Mouse (Mus musculus) intestine, embryonic 15.5 days (tissue): ENCODE results near the gene Rapgef1. TPM values are rescaled to one million over a fixed set of nuclear protein-coding genes. Genes with fewer than 3 reads are reported as not detected.

Experiments used
- ATAC-seq: fragments of 200-750 bp; cut with Nextera tagmentation; 2 replicates; pipeline ENCODE4 v1.8.0; 2017; ENCODE audit warnings: moderate TSS enrichment, moderate library complexity
- H3K27ac ChIP-seq: fragments of 300-500 bp; sonication (generic); 2 replicates; pipeline ENCODE4 v1.5.1; 2015; ENCODE audit warnings: mild to moderate bottlenecking, inconsistent platforms
- H3K27me3 ChIP-seq: fragments of 300-500 bp; sonication (generic); replicated peaks from 2 replicates; pipeline ENCODE4 v1.6.1; 2015; ENCODE audit warnings: inconsistent platforms
- H3K36me3 ChIP-seq: fragments of 300-500 bp; sonication (generic); 2 replicates; pipeline ENCODE4 v1.6.1; 2015; ENCODE audit warnings: inconsistent platforms
- H3K4me1 ChIP-seq: fragments of 300-500 bp; sonication (generic); replicated peaks from 2 replicates; pipeline ENCODE4 v1.6.1; 2015; ENCODE audit warnings: inconsistent platforms
- H3K4me2 ChIP-seq: fragments of 300-500 bp; sonication (generic); replicated peaks from 2 replicates; pipeline ENCODE4 v1.6.1; 2015; ENCODE audit warnings: mild to moderate bottlenecking, inconsistent platforms
- H3K4me3 ChIP-seq: fragments of 300-500 bp; sonication (generic); replicated peaks from 2 replicates; pipeline ENCODE4 v1.5.1; 2015; ENCODE audit warnings: inconsistent platforms
- H3K9ac ChIP-seq: fragments of 300-500 bp; sonication (generic); 2 replicates; pipeline ENCODE4 v1.6.1; 2015; ENCODE audit warnings: inconsistent platforms
- H3K9me3 ChIP-seq: fragments of 300-500 bp; sonication (generic); 2 replicates; pipeline ENCODE4 v1.6.1; 2016; ENCODE audit warnings: inconsistent platforms
- WGBS: fragments of 180-500 bp; shearing (Covaris S2); methylation state at CpG from one replicate; pipeline ENCODE4 v1.1.7; 2015; 5-methylcytosine and 5-hydroxymethylcytosine counted together
- polyA plus RNA-seq: library from polyadenylated mRNA; unstranded; fragments of >200 nt; fragmentation: Nextera tagmentation; extraction: Ambion mirVana; gene quantifications from 2 replicates; pipeline ENCODE4 v1.2.1, GENCODE M21; 2015

Rapgef1 gene
- polyA plus RNA-seq, 1 experiment from 2014 or later = 12.3 TPM

DNA sequence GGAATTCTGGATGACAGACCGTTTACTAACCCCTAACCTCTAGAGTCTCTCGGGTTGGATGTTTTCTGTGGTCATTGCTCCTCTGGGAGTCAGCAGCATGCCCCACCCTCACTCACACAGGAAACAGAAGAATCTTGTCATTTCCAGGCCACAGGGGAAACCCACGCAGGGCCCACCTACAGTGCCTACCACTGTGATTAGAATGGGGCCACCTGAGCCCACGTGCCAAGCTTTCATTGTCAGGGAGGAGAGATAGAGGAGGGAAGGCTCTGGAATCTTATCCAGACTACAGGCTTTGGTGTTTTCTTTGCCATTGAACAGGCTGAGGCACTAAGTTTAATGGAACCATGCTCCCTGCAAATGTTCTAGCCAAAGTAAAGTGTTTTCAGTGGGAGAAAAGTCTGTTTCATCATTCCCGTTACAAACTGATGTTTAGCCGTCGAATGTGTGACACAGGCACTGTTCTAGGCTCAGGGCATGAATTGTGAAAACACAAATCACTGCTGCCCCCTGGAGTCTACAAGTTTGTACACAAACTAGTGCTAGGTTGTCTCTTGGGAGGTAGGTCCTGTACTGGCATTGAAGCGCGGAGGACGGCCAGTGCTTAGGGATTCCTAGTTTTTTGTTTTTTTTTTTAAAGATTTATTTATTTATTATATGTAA is 30.4 kb downstream of the Rapgef1 start:
- Histone ChIP-seq H3K4me3 (no peak overlapping the region), H3K36me3 (0 out of 2 replicates have a peak, but pooled peaks cover 2% of the 10 kb centered on the region), H3K27ac (peak overlapping the region; percentile 58; the same call in 1 of the 2 replicates), H3K4me1 (0 out of 2 replicates have a peak, but pooled peaks cover 3% of the 10 kb centered on the region), H3K9me3 (no peaks in the 10 kb centered on the region), H3K27me3 (no peaks in the 10 kb centered on the region), H3K9ac (no peak overlapping the region), H3K4me2 (no peak overlapping the region)
- 68% methylated on average over 10 of the region's 10 CpGs for WGBS
- no peak for ATAC-seq

DNA sequence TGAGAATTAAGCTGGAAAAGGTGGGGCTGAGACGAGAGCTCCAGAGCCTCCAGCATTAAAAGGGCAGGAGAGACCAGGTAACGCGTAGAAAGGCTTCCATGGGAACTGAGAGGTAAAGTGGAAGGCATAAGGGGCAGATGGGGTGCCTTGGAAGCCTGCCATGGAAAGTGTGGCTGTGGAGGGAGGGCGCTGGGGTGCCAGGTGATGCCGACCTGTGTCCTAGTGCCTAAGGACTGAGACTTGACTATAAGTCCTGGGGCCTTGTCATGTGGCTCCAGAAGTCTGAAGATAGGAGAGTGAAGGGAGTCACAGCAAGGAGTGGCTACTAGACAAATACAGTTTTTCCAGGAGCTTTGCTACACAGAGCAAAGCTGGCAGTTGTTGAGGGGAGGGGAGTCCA is 32.4 kb downstream of the Rapgef1 start:
- Histone ChIP-seq H3K9ac (no peak overlapping the region), H3K4me2 (no peak overlapping the region), H3K4me3 (no peak overlapping the region), H3K27ac (no peak overlapping the region), H3K27me3 (no peaks in the 10 kb centered on the region), H3K36me3 (no peaks in the 10 kb centered on the region), H3K4me1 (0 out of 2 replicates have a peak, but pooled peaks cover 3% of the 10 kb centered on the region), H3K9me3 (no peaks in the 10 kb centered on the region)
- ATAC-seq = no peak
- WGBS = 85% methylated on average over 5 of the region's 5 CpGs

DNA sequence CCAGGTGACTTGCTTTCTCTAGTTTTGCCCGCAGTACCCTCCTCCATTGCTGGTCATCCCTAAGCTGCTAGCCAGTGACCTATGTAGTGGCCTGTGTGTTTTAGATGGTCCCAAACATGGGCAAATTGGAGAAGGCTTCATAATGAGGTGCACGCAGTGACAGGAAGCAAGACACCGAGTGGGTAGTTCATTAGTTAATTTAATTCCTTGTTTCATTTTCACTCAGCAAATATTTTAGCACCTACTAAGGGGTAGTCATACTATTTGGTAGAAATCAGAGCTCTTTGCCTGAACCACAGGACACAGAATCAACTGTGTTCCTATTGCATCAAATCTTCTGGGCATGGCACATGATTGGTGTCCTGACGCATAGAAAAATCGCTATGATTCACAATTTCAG is 35.9 kb downstream of the Rapgef1 start:
- Histone ChIP-seq H3K4me2 (no peak overlapping the region), H3K9ac (no peak overlapping the region), H3K9me3 (no peaks in the 10 kb centered on the region), H3K36me3 (no peaks in the 10 kb centered on the region), H3K27me3 (no peaks in the 10 kb centered on the region), H3K27ac (no peak overlapping the region), H3K4me1 (0 out of 2 replicates have a peak, but pooled peaks cover 1% of the 10 kb centered on the region), H3K4me3 (no peak overlapping the region)
- WGBS = 91% methylated on average over 5 of the region's 5 CpGs
- no peak for ATAC-seq

DNA sequence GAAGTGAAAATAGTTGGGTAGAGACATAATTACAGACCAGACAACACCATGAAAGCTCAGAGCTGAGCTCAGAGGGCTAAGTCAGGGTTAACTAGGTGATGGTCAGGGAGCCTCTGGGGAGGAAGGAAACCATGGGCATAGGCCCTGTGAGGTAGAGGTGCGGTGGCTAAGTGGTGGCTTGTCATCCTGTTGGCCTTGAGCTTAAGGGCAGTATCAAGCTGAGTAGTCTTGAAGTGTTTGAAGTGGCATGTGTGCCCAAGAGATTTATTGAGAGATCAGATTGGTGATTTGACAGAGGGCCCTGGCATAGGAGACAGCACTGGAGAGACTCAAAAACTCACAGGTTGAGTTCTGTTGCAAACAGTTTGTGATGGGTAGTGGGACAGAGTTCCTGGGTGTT is 36.6 kb downstream of the Rapgef1 start:
- no peaks in the 10 kb centered on the region for H3K27me3 ChIP-seq
- 0 out of 2 replicates have a peak, but pooled peaks cover 4% of the 10 kb centered on the region for H3K4me1 ChIP-seq
- no peak overlapping the region for H3K9ac ChIP-seq
- H3K4me3 ChIP-seq = no peak overlapping the region
- H3K4me2 ChIP-seq = no peak overlapping the region
- whole genome bisulfite sequencing = 81% methylated on average over 1 of the region's 1 CpGs
- no peaks in the 10 kb centered on the region for H3K9me3 ChIP-seq
- no peaks in the 10 kb centered on the region for H3K36me3 ChIP-seq
- H3K27ac ChIP-seq = no peak overlapping the region
- ATAC-seq = no peak

DNA sequence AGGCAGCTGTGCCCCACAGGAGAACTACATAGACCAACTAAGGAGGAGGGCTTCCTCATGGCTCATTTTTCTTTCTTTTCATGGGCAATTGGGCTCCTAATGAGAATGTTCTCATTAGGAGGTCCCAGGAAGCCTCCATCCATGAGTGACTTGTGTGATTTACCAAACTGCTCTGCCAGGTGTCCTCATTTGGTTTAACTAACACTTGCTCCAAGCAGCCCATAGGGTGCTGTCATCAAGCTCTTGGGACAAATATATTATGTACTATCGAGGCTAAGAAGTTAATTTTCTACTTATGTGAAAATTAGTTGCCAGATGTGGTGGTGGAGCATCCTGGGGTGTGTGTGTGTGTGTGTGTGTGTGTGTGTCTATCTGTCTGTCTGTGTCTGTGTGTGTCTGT is 37.6 kb downstream of the Rapgef1 start:
- Histone ChIP-seq H3K9ac (no peak overlapping the region), H3K4me3 (no peak overlapping the region), H3K4me1 (peaks cover 7% of the 10 kb centered on the region; the same call in 1 of the 2 replicates), H3K9me3 (no peaks in the 10 kb centered on the region), H3K4me2 (no peak overlapping the region), H3K27ac (no peak overlapping the region), H3K27me3 (no peaks in the 10 kb centered on the region), H3K36me3 (no peaks in the 10 kb centered on the region)
- ATAC-seq = no peak
- 78% methylated on average over 1 of the region's 1 CpGs for WGBS

DNA sequence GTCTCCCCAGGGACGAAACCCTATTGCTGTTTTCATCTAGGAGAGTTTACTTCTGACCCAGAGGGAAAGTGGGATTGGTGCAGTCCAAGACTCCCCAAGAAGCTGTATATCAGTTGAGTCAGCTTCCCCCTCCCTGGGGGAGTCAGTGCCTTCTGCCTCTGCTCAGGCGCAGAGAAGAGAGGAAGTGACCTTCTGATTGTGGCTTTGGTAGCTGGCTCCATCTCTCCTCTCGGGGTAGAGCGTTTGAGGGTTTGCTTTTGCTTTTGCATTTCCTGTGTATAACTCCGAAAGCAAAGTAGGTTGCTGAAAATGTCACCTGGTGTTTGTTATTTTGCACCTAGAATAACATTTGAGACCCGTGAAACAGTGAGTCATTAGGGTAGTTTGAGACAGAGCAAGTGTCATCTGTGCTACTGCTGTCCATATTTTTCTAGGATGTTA is 42.3 kb downstream of the Rapgef1 start:
- H3K27ac ChIP-seq = peak overlapping the region; percentile 20; the same call in 1 of the 2 replicates
- no peak overlapping the region for H3K4me2 ChIP-seq
- H3K9ac ChIP-seq = no peak overlapping the region
- no peaks in the 10 kb centered on the region for H3K36me3 ChIP-seq
- ATAC-seq = no peak
- WGBS = 48% methylated on average over 6 of the region's 6 CpGs
- H3K27me3 ChIP-seq = no peaks in the 10 kb centered on the region
- H3K4me1 ChIP-seq = peaks cover 25% of the 10 kb centered on the region
- no peak overlapping the region for H3K4me3 ChIP-seq
- no peaks in the 10 kb centered on the region for H3K9me3 ChIP-seq

DNA sequence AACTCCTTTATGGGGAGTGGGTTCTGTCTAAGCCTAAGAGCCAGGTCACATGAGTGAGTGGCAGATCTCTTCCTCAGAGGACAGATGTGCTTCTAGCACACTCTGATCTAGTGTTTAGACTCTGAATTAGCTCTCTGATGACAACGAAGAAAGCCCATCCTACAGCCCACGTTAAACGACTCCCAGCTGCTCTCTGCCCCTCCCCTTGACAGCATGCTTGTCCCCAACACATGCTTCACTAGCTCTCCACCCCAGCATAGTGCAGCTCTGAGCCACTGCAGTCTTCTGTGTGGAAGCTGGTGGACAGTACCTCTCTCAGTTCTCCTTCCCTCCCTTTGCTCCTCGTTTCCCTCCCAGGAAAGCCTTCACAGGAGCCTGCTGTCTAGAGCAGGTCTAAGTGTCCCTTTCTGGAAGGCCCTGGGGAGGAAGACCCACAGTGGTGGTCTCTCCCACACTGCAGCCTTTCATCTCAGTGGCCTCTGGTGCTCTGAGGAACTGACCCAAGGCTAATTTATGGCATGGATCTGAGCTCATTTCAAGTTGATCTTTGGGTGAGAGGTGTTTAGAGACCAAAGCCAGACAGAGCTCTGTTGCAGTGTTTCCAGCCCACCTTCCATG is 43.8 kb downstream of the Rapgef1 start:
- H3K4me2 ChIP-seq = no peak overlapping the region
- H3K27me3 ChIP-seq = no peaks in the 10 kb centered on the region
- H3K9me3 ChIP-seq = no peaks in the 10 kb centered on the region
- ATAC-seq = 0 out of 2 replicates have a peak, but pooled peaks have one; percentile 14
- H3K9ac ChIP-seq = no peak overlapping the region
- no peak overlapping the region for H3K27ac ChIP-seq
- WGBS = 8% methylated on average over 4 of the region's 4 CpGs
- peaks cover 31% of the 10 kb centered on the region for H3K4me1 ChIP-seq
- H3K4me3 ChIP-seq = no peak overlapping the region
- H3K36me3 ChIP-seq = no peaks in the 10 kb centered on the region

DNA sequence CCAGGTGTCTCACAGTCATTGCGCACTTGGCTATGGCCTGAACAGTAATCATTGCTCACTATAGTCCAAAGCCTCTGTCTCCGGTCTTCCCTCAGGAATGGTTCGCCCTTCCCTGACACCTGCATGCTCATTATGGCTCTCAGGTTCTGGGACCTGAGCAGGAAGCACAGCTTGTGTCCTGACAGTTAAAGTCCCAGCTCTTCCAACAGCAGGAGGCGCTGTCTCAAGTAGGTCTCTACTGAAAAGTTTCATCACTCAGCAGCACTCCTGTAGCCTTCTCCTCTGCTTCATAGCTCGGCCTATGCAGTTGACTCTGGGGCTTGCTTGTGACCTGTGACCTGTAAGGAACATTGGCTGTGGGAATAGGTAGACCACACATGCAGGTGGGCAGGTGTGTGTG is 45.9 kb downstream of the Rapgef1 start:
- Histone ChIP-seq H3K9me3 (no peaks in the 10 kb centered on the region), H3K4me2 (no peak overlapping the region), H3K4me3 (no peak overlapping the region), H3K36me3 (no peaks in the 10 kb centered on the region), H3K27ac (no peak overlapping the region), H3K27me3 (no peaks in the 10 kb centered on the region), H3K9ac (no peak overlapping the region), H3K4me1 (peaks cover 45% of the 10 kb centered on the region)
- ATAC-seq = no peak
- 91% methylated on average over 5 of the region's 5 CpGs for WGBS

DNA sequence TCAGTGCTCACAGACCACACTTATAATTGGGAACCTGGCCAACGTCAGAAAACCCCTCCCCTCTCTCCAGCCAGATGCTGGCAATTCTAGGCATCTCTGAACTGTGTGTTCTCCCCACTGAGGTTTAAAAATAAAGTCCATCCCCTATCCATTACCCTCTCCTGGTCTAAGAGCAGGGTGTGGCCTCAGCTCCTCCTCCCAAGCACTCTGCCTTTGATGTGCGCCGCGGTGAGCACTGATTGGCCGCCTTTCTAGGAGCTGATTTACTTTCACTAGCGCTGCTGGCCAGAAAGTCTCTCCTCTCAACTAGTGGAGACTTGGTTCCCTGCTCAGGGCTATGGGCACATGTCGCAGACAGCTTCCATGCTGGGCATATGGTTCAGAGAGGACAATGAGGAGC is 47.1 kb downstream of the Rapgef1 start:
- no peak overlapping the region for H3K4me3 ChIP-seq
- ATAC-seq = peak; percentile 53; the same call in 1 of the 2 replicates
- no peaks in the 10 kb centered on the region for H3K36me3 ChIP-seq
- H3K4me1 ChIP-seq = peaks cover 44% of the 10 kb centered on the region
- H3K9ac ChIP-seq = no peak overlapping the region
- H3K27me3 ChIP-seq = no peaks in the 10 kb centered on the region
- WGBS = 6% methylated on average over 7 of the region's 7 CpGs
- no peak overlapping the region for H3K27ac ChIP-seq
- H3K4me2 ChIP-seq = no peak overlapping the region
- no peaks in the 10 kb centered on the region for H3K9me3 ChIP-seq

DNA sequence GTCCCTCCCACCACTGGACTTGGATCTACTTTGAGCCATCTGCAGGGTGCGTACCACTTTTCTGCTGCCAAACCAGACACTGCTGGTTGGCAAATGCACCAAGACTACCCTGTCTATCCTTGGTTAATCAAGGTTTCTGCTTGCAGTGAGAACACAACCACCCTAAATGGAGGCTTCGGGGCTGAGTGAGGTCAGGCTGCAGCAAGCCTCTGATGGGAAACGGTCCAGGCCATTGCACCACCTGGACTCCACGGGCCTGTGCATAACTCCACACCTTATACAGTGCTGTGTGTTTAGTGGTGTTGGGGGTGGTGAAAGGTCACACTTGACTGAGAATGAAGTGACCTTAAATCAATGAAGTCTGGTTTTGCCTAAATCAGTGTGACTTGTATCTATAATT is 47.6 kb downstream of the Rapgef1 start:
- H3K27me3 ChIP-seq = no peaks in the 10 kb centered on the region
- no peaks in the 10 kb centered on the region for H3K9me3 ChIP-seq
- H3K4me1 ChIP-seq = peaks cover 41% of the 10 kb centered on the region
- no peak overlapping the region for H3K27ac ChIP-seq
- 75% methylated on average over 4 of the region's 4 CpGs for WGBS
- no peak overlapping the region for H3K4me2 ChIP-seq
- ATAC-seq = no peak
- H3K4me3 ChIP-seq = no peak overlapping the region
- no peaks in the 10 kb centered on the region for H3K36me3 ChIP-seq
- H3K9ac ChIP-seq = no peak overlapping the region

DNA sequence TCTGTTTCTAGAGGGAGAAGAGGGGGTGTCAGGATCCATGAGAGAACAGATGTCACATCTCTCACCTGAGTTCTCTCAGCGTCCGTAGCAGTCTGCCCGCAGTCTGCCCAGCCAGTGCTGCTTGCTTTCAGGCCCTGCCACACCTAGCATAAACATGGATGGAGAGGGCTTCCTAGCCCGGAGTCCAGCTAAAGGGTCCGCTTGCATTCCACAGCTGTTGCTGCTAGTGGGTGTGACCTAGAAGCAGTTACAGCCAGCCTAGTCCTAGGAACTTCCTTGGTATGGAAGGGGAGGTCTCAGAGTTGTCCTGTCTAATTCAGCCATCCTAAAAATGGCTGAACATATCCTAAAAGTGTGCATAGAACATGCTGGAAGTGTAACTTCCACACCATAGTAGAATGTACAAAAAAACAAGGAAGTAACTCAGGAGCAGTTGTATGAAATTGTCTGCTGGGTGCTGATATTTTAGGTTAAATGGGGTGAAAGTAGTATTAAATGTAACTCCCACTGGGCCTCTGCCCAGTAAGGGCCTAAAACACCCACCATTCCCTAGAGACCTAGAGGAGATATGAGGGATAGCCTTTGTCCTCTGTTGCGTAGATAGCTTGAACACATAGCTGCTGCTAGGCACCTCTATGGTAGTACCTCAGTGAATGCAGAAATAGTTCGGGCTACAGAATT is 48.6 kb downstream of the Rapgef1 start:
- no peak overlapping the region for H3K4me3 ChIP-seq
- no peak for ATAC-seq
- WGBS = 53% methylated on average over 7 of the region's 7 CpGs
- no peak overlapping the region for H3K4me2 ChIP-seq
- H3K4me1 ChIP-seq = peaks cover 32% of the 10 kb centered on the region
- no peaks in the 10 kb centered on the region for H3K27me3 ChIP-seq
- no peak overlapping the region for H3K27ac ChIP-seq
- no peak overlapping the region for H3K9ac ChIP-seq
- H3K9me3 ChIP-seq = no peaks in the 10 kb centered on the region
- no peaks in the 10 kb centered on the region for H3K36me3 ChIP-seq

DNA sequence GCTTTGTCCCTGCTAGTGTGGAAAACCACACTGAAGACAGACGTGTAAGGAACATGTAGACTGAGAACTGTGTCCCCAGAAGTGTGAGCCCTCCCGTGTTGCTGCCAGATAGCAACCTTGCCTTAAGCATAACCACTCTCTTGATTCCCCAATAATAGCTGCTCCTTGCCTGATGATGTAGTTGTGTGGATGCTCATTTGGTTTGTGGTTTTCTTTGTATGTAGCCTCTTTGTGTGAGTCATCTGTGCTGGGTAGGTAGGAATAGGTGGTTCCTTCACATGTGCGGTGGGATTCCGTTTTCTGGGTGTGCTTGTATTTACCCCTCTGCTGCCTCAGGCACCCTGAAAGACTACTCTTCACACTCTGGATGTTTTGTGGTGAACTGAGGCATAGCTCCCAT is 49.4 kb downstream of the Rapgef1 start:
- Histone ChIP-seq H3K4me2 (no peak overlapping the region), H3K9ac (no peak overlapping the region), H3K4me1 (peaks cover 31% of the 10 kb centered on the region), H3K27me3 (no peaks in the 10 kb centered on the region), H3K9me3 (no peaks in the 10 kb centered on the region), H3K4me3 (no peak overlapping the region), H3K36me3 (no peaks in the 10 kb centered on the region), H3K27ac (no peak overlapping the region)
- 87% methylated on average over 4 of the region's 4 CpGs for WGBS
- ATAC-seq = no peak
